Mouse (Mus musculus) ES-E14 (cell line): ENCODE measurements at regions not wholly inside any gene's neighbourhood (a gene's known extent, or its start where the extent isn't known, plus 50 kb on each side); places are given as distances from the start of the nearest gene placed in this dataset.

Source experiments
- DNase-seq: peaks from one replicate; pipeline ENCODE4 v3.0.0-alpha.2; 2013; ENCODE audit warnings: low read depth, low spot score
- H3K27ac ChIP-seq: 2 replicates; pipeline ENCODE4 v1.5.1; 2012; ENCODE audit warnings: low read depth, mild to moderate bottlenecking, low read length, moderate library complexity, mixed read lengths; ENCODE audit not compliant: poor library complexity, insufficient read depth, severe bottlenecking
- H3K36me3 ChIP-seq: 2 replicates; pipeline ENCODE4 v1.6.1; 2012; ENCODE audit warnings: mild to moderate bottlenecking, low read length, moderate library complexity, mixed read lengths; ENCODE audit not compliant: control insufficient read depth, poor library complexity, insufficient read depth, severe bottlenecking
- H3K4me1 ChIP-seq, 2 experiments: fragments of 150-350 bp in 1 of 2; sonication (generic) in 1 of 2; 2 replicates each; pipeline ENCODE4 v1.6.1; 2012; ENCODE audit warnings: low read length in 2 of 2, mild to moderate bottlenecking in 1 of 2, mixed read lengths in 1 of 2; ENCODE audit not compliant: control insufficient read depth in 2 of 2, insufficient read depth in 2 of 2, poor library complexity in 1 of 2
- H3K4me3 ChIP-seq, 2 experiments: fragments of 150-350 bp in 1 of 2; sonication (generic) in 1 of 2; 2 replicates each; pipeline ENCODE4 v1.5.1; 2012; ENCODE audit warnings: low read length in 2 of 2, low read depth in 1 of 2, mild to moderate bottlenecking in 1 of 2, mixed read lengths in 1 of 2; ENCODE audit not compliant: insufficient read depth in 1 of 2, poor library complexity in 1 of 2, severe bottlenecking in 1 of 2
- H3K9ac ChIP-seq: 2 replicates; pipeline ENCODE4 v1.6.1; 2012; ENCODE audit warnings: low read depth, mild to moderate bottlenecking, low read length, mixed read lengths; ENCODE audit not compliant: poor library complexity, insufficient read depth, severe bottlenecking
- H3K9me3 ChIP-seq: fragments of 150-350 bp; sonication (generic); 2 replicates; pipeline ENCODE4 v1.6.1; 2012; ENCODE audit warnings: low read depth, mild to moderate bottlenecking, low read length; ENCODE audit not compliant: control insufficient read depth, insufficient read depth
- CHD2 ChIP-seq: IDR thresholded peaks from 2 replicates; pipeline ENCODE4 v1.6.1; 2014; ENCODE audit warnings: mild to moderate bottlenecking, low read depth, low read length, inconsistent platforms
- HCFC1 ChIP-seq: IDR thresholded peaks from 2 replicates; pipeline ENCODE4 v1.6.1; 2012; ENCODE audit warnings: low read length, inconsistent platforms, borderline replicate concordance; ENCODE audit not compliant: insufficient read depth
- MAFK ChIP-seq: IDR thresholded peaks from 2 replicates; pipeline ENCODE4 v1.6.1; 2014; ENCODE audit warnings: mild to moderate bottlenecking, low read depth, low read length, inconsistent platforms; ENCODE audit not compliant: insufficient read depth
- ZC3H11A ChIP-seq: IDR thresholded peaks from 2 replicates; pipeline ENCODE4 v1.6.1; 2012; ENCODE audit warnings: low read depth, mild to moderate bottlenecking, inconsistent platforms, low read length, borderline replicate concordance
- ZNF384 ChIP-seq: IDR thresholded peaks from 2 replicates; pipeline ENCODE4 v1.6.1; 2012; ENCODE audit warnings: low read depth, low read length, inconsistent platforms
- in situ Hi-C, 2 experiments: fragments of 600-800 bp; cut with MboI; formaldehyde crosslinking; loops; one replicate each; pipeline ENCODE4 v1.15.1; 2025; ENCODE audit warnings: low sequenced_read_pairs in 2 of 2, inconsistent platforms in 1 of 2; ENCODE audit not compliant: unreplicated experiment in 2 of 2

DNA sequence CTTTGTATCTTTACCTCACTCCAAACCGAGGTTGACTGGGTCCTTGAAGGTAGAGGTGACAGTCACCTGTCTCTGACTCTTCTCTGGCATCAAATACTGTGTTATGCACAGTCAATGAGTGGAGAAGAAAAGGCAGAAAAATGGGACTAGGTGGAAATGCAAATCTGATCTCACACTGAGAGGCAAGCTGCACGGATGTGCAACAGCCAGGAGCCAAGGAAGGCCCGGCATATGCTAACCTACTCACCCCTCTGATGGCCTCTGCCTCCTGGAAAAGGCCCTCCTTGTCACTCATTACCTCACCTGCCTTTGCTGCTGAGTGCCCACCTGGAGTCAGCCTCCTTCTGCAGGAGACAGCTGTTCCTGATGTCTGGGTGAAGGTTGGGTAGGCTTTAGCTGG lies 104.8 kb downstream of the Gm4791 start:
- no peak for DNase-seq
- no peak overlapping the region for H3K4me3 ChIP-seq
- no peak overlapping the region for H3K9ac ChIP-seq
- no peaks in the 10 kb centered on the region for H3K36me3 ChIP-seq
- in situ Hi-C loops: no loop called here
- H3K9me3 ChIP-seq: no peaks in the 10 kb centered on the region
- H3K27ac ChIP-seq: no peak overlapping the region
- no peak for TF ChIP-seq ZC3H11A
- TF ChIP-seq CHD2: no peak
- TF ChIP-seq HCFC1: no peak
- TF ChIP-seq ZNF384: no peak
- no peak for TF ChIP-seq MAFK
- H3K4me1 ChIP-seq: no peaks in the 10 kb centered on the region

- H3K9me3 ChIP-seq: no peaks in the 10 kb centered on the region
- no peak overlapping the region for H3K27ac ChIP-seq
- no peaks in the 10 kb centered on the region for H3K36me3 ChIP-seq
- in situ Hi-C loops: no loop called here
- H3K4me3 ChIP-seq: no peak overlapping the region
- H3K9ac ChIP-seq: no peak overlapping the region
- no peaks in the 10 kb centered on the region for H3K4me1 ChIP-seq
- DNase-seq: no peak
- TF ChIP-seq ZNF384 (no peak), HCFC1 (no peak), CHD2 (no peak), ZC3H11A (no peak), MAFK (no peak)
Observed at GRCm38 (mm10) chr9:47103966-47104365, 105.4 kb downstream of the Gm4791 start.

DNA sequence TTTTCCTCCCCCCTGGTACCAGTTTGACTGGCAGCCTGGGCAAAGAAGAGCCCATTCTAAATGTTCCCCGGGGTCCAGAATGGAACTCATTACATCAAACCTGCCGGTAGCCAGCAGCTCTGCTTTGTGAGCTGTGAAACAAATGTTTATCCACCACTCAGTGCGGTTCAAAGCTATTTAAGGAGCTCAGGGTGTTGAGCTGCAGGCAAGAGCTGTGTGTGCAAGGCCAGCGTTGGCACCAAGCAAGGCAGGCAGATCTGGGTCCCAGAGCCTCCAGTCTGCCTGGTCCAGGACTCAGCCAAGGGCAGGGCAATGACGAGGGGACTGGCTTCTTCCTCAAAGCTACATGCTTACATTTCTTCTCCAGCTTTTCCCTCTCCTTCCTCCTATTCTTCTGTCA lies 109.6 kb downstream of the Gm4791 start:
- H3K4me3 ChIP-seq: no peak overlapping the region
- H3K9ac ChIP-seq: no peak overlapping the region
- no peak for DNase-seq
- in situ Hi-C loops: no loop called here
- H3K4me1 ChIP-seq: no peaks in the 10 kb centered on the region
- H3K9me3 ChIP-seq: no peaks in the 10 kb centered on the region
- TF ChIP-seq ZNF384: no peak
- no peak for TF ChIP-seq CHD2
- TF ChIP-seq MAFK: no peak
- no peak for TF ChIP-seq HCFC1
- H3K27ac ChIP-seq: no peak overlapping the region
- H3K36me3 ChIP-seq: no peaks in the 10 kb centered on the region

DNA sequence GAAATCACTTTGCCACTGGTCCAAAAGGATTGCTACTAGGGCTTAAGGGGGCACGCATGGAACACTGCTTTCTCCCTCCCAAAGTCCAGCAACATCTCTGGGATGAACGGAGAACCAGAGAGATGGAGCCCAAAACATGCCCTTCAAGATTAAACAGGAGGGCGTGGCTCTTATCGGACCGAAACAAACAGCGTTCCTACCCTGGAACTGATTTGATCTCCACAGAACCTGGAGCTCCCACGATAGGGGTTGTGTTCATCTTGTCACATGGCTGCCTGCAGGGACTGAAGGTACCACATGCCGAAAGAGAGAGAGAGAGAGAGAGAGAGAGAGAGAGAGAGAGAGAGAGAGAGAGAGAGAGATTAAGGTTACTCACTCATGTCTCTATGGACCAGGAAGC lies 120.7 kb downstream of the Gm4791 start:
- Histone ChIP-seq H3K36me3 (no peaks in the 10 kb centered on the region), H3K9ac (no peak overlapping the region), H3K4me3 (no peak overlapping the region), H3K9me3 (no peaks in the 10 kb centered on the region), H3K27ac (no peak overlapping the region), H3K4me1 (no peaks in the 10 kb centered on the region)
- in situ Hi-C loops: no loop called here
- no peak for DNase-seq
- TF ChIP-seq ZNF384: no peak
- TF ChIP-seq HCFC1: no peak
- TF ChIP-seq ZC3H11A: no peak
- no peak for TF ChIP-seq CHD2
- TF ChIP-seq MAFK: no peak

- no peak for DNase-seq
Observed at GRCm38 (mm10) chr9:47123113-47123512, 124.6 kb downstream of the Gm4791 start.

More at GRCm38 (mm10) chr9:47123113-47123512, 124.6 kb downstream of the Gm4791 start:
- no peaks in the 10 kb centered on the region for H3K9me3 ChIP-seq
- no peak overlapping the region for H3K4me3 ChIP-seq
- no peak for TF ChIP-seq CHD2
- no peak for TF ChIP-seq HCFC1
- no peak for TF ChIP-seq ZNF384
- TF ChIP-seq MAFK: no peak
- no peak for TF ChIP-seq ZC3H11A
- in situ Hi-C loops: no loop called here
- H3K36me3 ChIP-seq: no peaks in the 10 kb centered on the region
- H3K27ac ChIP-seq: no peak overlapping the region
- no peaks in the 10 kb centered on the region for H3K4me1 ChIP-seq
- H3K9ac ChIP-seq: no peak overlapping the region
